Mouse (Mus musculus): ENCODE results near the gene Rcc2. TPM values are rescaled to one million over a fixed set of nuclear protein-coding genes. Genes with fewer than 3 reads are reported as not detected.
A peak's percentile ranks its signal among the peaks of the same experiment; 100 is the strongest.

Gene Rcc2
- total RNA-seq, 2 experiments from 2014 or later = 194 to 211 TPM

DNA sequence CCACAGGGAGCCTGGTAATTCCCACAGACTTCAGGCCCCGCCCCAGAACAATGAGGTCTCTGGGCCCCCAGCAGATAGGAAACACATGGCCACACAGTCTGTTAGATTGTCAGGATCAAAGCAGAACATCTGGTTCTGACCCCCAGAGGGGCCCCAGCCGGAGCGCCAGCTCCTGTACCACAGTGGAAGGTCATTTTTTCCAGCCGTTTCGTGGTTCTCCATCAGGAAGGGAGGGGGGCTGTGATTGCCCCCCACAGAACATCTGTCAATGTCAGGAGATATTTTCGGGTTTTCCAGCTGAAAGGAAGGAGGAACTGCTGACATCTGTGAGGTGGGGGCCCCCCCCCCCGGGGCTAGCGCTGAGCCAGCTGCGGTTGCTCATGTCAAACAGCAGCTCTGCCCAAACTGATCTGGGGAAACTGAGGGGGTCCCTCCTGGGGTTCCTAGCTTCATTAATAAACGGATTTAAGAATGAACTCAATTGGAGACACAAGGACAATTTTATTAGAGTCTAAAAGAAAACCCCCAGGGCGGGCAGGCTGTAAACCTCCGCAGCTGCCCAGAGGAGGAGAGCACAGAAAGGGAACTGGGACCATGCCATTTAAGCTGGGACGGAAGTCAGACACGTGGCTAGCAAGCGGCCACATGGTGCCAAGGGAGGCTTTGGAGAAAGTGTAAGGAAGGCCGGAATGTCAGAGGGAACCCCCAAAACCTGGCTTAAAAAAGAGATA, 16.0 kb upstream of the Rcc2 start:
- ATAC-seq (replicated peaks; ENCODE audit: low FRiP score, low TSS enrichment, poor library complexity, severe bottlenecking) = peak; percentile 75

DNA sequence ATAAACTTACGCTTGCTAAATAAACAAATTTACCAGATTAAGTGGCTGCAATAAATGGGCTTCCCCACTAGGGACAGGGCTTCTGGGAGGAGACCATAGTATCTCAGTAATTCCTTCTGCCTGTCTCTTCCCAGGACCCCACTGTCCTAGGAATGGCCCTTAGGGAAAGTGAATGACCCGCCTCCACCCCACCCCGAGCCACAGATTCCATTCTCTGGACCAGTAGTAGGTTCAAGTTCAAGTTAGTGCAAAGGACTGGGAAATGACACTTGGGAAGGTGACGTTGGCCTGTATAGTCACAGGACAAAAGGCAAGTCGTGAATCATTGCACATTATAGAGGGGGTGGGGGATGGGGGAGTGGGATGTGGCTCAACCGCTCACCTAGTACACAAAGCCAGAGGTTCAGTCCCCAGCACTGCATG, 15.4 kb upstream of the Rcc2 start:
- ATAC-seq (replicated peaks; ENCODE audit: low FRiP score, low TSS enrichment, poor library complexity, severe bottlenecking) = 0 out of 2 replicates have a peak, but pooled peaks have one; percentile 28

DNA sequence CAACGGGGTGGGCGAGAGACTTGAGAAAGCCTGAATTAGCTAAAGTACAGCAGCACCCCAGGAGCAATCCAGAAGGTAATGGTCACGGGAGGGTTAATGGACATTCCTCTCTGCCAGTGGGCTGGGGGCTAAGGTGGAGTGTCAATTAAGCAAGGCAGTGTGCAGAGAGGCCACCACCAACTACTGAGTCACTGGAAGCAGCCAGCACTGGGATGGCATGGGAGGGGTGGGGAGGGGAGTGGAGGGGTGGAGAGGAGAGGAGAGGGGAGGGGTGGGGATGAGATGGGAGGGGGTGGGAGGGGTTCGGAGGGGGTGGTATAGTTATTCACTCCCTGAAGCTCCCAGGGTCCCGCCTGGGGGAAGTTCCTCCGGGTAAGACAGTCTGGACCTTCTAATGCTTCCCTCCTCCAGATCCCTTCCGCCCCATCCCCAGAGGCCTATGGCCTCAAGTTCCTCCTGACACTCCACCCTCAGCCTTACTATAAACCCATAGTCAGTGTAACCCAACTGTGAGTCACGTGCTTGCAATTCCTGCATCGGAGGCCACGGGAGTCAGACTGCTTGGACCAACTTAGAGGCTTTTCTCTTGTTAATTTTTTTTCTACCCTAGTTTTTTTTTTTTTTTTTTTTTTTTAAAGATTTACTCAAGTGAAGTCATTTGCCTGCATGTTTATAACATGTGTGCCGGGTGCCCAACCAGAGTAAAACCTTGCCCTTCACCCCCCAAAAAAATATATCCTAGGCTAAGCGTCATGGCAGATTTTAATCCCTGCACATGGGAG, 12.1 kb upstream of the Rcc2 start:
- ATAC-seq (replicated peaks; ENCODE audit: low FRiP score, low TSS enrichment, poor library complexity, severe bottlenecking) = no peak

DNA sequence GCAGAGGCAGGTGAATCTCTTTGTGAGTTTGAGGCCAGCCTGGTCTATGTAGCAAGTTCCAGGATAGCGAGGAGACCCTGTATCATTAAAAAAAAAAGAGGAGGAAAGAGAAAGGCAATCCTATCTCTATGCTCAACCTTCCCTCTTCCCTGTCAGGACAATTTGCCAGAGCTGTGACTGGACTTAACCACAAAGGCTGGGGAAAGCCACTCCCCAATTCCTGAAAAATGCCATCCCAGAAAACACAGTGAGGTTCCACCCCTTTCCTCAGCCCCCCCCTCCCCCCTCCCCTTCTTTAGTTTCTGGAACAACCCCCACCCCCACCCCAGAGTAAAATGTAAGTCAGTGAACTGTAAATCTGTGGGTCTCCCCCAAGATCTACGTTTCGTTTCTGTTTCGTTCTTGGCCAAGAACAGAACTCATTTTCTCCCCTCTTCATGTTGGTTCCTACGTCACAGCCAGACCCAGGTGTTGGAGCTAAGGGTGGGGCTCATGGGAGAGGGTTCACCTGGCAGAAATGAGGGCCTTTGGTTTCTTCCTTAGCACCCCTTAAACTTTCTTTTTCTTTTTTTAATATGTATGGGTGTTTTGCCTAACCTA, 11.4 kb upstream of the Rcc2 start:
- ATAC-seq (replicated peaks; ENCODE audit: low FRiP score, low TSS enrichment, poor library complexity, severe bottlenecking) = no peak

DNA sequence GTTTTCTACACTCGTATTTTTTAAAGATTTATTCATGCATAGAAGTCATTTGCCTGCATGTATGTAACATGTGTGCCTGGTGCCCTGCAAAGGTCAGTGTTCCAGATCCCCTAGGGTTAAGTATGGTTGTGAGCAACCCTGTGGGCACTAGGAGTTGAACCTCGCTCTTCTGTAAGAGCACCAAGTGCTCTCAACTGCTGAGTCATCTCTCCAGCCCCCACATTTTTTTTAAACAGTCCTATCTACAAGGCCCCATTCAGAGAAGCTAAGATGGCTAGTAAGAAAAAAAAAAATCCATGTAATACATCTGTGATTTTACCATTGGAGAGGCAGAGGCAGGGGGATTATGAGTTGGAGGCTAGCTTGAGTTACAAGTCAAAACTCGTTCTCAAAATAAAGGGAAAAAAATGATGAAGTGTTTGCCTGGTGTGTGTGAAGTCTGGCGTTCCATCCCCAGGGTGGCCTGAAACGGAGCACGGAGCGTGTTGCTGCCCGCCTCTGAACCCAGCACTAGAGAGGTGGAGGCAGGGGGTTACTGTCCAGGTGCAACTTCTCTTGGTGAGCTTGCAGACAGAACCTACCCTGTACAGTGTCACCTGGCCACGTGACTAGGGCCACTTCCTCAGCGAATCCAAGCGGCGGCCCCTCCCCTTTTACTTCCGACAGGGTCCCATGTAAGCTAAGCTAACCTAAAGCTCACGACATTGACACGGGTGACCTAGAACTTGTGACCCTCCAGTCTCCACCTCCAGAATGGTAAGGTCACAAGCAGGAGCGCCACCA, 10.3 kb upstream of the Rcc2 start:
- 0 out of 2 replicates have a peak, but pooled peaks have one; percentile 55 for ATAC-seq (replicated peaks; ENCODE audit: low FRiP score, low TSS enrichment, poor library complexity, severe bottlenecking)

DNA sequence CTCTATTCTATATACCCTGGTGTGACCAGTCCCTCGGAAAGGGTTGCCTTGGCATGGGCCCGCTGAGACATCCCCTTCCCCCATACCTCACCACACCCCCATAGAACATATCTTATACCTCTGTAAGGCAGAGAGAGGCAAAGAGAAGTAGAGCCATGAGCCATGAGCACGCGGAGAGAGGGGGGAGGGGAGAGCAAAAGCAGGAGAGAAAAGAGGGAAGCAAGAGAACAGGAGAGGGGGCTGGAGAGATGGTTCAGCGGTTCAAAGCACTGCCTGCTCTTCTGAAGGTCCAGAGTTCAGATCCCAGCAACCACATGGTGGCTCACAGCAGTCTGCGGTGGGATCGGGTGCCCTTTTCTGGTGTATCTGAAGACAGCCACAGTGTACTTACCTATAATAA, 8.9 kb upstream of the Rcc2 start:
- ATAC-seq (replicated peaks; ENCODE audit: low FRiP score, low TSS enrichment, poor library complexity, severe bottlenecking) = no peak

DNA sequence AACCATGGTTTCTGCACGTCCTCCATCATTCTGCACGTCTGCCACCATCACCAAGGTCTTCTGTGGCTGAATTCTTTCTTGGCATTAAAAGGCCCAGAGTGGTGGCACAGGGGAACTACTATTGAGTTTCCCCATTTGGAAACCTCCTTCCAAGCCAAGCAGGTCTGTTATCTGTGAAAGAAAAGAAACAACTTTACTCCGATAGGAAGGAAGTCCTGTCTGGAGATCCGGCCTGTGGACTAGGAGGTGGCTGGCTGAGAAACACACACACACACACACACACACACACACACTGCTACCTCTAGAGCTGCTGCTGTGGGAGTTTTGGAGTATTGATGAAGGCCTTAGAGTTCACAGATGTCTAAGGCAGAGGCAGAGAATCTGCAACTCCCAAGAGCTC, 6.8 kb upstream of the Rcc2 start:
- ATAC-seq (replicated peaks; ENCODE audit: low FRiP score, low TSS enrichment, poor library complexity, severe bottlenecking) = no peak

DNA sequence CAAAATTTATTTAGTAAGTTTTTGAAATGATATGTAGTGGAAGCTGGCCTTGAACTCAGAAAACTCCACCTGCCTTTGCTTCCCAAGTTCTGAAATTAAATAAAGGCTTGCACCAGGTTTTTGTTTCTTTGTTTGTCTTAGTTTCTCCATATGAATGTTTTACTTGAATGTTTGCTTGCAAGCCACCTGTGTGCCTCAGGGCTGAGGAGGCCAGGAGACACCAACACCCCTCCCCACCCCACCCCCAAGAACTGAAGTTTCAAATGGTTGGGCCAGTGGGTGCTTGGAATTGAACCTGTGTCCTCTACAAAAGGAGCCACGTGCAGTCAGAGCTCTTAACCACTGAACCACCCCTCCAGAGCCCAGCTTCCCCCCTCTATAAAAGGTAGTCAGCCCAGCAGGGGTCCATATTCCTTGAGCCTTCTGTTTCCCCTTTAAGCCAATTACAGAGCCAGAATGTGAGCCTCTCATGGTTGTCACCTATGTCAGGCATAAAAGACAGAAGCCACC, 5.7 kb upstream of the Rcc2 start:
- ATAC-seq (replicated peaks; ENCODE audit: low FRiP score, low TSS enrichment, poor library complexity, severe bottlenecking) = no peak

DNA sequence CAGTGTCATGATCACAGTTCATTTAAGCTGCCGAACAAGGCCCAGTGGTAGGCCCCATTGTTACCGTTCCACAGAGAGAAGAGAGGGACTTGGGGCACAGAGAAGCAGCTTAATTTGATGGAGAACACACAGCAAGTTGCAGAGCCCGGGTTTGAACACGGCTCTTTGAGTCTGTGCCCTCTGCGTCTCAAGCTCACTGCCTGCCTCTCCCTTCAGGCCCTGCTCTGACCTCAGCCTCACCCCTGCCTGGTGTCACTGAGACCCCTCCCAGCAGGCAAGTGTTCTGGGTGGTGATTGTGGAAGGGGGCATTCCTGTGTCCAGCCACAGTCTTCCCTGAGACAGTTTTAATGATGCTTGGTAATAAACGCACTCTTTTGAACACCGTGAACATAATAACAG, 5.2 kb upstream of the Rcc2 start:
- no peak for ATAC-seq (replicated peaks; ENCODE audit: low FRiP score, low TSS enrichment, poor library complexity, severe bottlenecking)

DNA sequence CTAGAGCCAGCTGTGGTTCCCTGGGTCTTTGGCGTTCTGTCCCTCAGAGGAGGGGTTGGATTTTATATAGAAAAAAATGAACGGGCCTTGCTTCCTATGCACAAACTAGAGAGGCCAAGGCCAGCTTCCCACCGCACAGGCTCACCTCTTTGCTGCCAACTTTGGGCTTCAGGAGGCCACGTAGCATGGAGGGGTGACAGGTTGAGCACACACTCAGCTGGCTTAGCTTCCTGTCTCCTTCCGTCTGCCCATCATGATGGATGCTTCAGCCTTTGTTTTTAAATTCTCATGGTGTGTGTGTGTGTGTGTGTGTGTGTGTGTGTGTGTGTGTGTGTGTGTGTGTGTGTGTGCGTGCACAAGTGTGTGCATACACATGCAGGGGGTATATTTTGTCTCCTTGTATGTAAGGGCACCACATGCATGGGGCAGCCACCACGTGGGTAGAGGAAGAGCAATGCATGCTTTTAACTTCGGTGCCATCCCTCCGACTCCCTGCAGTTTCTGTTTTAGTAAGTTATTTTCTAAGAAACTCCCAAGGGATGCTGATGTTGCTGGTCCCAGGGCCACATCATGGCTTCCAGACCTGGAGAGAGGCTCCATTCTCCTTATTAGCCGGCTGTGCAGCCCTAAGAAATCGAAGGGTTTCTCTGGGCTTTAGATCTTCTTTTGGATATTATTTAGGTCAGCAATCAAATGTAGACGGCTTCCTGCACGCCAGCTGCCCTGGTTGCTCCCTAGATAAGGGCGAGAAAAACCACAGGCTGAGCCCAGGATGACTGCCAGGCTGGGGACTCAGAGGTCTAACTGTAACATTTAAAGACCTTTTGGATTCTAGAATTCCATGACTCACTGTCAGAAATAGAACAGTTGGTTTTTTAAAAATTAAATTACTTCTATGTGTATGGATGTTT, 4.4 kb upstream of the Rcc2 start:
- peak; percentile 62 for ATAC-seq (replicated peaks; ENCODE audit: low FRiP score, low TSS enrichment, poor library complexity, severe bottlenecking)

DNA sequence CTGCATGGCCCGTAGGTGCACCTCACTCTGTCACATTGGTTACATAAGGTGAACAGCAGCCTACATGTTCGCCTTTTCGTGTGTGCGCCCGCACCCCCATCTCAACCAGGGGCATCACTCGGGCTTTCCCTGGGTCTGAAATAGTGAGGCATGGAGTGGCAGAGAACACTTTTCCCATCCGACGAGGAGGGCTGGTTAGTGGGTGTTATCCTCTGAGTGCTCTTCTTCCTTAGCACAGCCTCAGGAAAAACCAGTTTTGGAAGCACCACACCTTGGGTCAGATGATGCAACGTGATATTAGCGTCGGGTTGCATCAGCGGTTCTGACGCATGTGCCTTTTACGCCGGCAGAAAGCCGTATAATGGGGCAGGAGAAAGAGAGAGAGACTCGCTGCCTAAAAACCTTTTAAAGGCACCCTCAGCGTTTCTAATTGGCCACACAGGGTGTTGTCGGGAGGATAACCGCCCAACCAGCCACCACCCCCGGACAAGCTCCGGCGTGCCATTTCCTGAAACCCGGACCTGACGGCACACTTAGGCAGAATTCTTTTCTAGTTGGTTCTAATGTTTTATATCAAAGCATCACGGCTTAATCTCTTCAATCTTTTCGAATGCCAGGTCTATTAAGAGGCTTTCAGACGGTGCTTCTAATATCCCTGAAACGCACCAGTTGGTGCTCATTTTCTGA, 757 bp upstream of the Rcc2 start:
- ATAC-seq (replicated peaks; ENCODE audit: low FRiP score, low TSS enrichment, poor library complexity, severe bottlenecking) = peak; percentile 76

DNA sequence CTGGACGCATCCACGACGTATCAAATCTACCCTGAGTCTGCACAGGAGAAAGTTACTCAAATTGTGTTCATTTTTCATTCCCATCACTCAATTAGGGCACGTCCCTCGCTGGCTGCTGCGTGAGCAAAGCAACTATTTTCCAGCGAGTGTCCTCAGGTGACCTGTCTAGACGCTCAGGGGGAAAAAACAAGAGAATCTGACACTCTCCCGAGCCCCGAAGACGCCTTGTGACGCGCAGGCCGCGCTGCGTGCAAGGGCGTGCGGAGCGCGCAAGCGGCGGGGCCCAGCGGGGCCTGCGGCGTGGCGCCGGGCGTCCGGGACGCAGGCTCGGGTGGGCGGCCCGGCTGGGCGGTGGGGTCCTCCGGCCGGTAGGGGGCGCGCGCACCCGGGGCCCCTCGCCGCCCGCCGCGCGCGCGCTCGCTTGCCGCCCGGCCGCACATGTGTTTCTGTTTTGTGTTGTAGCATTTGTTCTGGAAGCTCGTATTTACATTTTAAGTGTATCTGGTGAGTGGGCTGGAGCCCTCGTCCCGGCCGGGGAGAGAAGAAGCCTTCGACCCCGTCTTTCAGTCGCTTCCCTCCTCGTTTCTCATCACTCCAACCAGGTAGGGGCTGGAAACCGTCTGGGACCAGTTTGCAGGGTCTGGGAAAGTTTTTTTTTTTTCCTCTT, 841 bp downstream of the Rcc2 start:
- ATAC-seq (replicated peaks; ENCODE audit: low FRiP score, low TSS enrichment, poor library complexity, severe bottlenecking) = peak; percentile 31; the same call in 1 of the 2 replicates

DNA sequence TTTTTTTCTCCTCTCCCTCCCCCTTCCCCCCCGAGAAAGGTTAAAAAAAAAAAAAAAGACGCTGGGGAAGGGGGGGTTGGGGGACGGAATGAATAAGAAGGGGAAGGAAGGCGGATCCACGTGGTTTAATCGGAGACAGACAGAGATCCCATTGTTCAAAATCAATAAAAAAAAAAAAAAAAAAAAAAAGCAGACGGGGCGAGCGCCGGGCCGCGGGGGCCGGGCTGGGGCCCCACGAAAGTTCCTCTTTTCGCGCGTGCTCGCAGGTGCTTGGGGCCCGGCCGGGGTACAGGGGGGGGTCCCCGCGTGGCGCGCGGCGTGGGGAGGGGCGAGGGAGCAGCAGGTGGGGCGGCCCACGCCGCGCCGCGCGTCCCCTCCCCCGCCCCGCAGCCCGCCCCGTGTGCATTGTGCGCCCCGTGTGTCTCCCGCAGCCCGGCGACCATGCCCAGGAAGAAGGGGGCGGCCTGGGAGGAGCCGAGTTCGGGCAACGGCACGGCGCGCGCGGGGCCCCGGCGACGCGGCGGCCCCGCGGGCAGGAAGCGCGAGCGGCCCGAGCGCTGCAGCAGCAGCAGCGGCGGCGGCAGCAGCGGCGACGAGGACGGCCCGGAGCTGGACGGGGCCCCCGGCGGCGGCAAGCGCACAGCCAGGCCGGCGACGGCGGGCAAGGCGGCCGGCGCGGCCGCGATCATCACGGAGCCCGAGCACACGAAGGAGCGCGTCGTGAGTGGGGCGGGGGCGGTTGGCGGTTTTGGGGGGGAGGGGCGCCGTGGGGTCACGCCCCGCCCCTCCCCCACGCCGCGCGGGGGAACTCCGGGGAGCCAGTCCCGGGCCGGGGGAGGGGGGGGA, 1.6 kb downstream of the Rcc2 start:
- no peak for ATAC-seq (replicated peaks; ENCODE audit: low FRiP score, low TSS enrichment, poor library complexity, severe bottlenecking)

DNA sequence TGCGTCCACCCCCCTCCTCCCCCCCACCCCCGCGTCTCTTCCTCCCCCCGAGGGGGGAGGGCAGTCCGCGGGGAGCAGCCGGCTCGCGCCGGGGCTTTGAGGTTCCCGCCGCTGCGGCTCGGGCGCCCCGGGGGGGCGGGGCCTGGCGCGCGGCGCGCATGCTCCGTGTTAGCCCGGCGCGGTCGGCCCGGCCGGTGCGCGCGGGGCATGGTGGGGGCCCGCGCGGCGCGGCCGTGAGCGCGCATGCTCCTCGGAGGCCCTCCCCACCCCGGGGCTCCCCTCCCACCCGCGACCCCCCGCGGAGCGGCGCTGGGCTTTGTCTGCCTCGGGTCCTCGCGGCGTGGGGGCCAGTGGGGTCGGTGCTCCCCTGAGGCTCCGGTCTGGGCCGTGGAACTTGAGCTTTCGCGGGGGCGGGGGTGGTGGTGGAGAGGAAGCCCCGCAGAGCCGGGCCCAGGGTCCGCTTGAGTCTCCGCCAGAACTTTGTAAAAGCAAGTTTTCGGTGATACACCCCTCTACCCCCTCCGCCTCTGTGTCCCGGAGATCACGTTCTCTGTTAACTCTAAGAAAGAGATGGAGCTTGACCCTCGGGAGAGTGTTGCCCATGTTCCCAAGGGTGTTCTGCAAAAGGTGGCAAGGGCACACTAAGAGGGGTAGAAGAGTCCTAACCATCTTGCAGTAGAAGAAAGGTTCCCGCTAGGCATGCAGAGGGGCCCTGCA, 2.4 kb downstream of the Rcc2 start:
- no peak for ATAC-seq (replicated peaks; ENCODE audit: low FRiP score, low TSS enrichment, poor library complexity, severe bottlenecking)

DNA sequence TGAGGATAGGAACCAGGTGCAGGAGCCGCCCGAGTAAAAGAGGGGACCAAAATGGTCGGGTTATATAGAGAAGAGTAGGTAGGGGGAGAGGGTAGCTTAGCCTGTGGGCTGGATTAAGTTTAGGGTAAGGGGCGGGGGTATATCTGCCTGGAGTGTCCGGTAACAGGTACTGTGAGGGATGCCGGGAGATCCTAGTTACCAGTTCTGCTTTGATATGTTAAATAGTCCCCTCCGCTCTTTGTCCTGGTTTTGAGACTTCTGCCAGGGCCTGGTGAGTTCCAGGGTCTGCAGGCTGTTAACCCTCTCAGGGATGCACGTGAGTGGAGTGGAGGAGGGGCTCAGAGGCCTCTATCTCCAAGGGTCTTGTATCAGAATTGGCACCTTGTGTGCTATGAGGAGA, 3.3 kb downstream of the Rcc2 start:
- no peak for ATAC-seq (replicated peaks; ENCODE audit: low FRiP score, low TSS enrichment, poor library complexity, severe bottlenecking)

DNA sequence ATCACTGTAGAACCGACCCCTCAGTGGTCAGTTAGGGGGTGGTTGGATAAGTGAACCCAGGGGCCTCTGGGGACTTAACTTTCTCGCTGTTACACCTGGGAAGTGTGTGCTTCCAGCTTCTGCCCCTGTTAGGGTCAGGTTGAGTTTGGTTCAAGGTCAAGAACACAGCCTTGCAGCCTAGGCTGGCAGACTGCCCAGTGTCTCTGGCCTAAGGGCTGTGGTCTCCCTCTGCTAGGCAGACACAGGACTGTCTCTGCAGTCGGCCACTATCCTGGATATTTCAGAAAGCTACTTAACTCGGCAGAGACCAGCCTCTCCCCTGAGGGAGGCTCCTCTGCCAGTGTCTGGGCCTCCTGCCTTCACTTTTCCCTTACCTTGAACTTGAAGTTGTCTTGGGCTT, 3.8 kb downstream of the Rcc2 start:
- ATAC-seq (replicated peaks; ENCODE audit: low FRiP score, low TSS enrichment, poor library complexity, severe bottlenecking) = no peak

Measured in megakaryocyte-erythroid progenitor cell, adult 5-6 weeks (primary cell).